ENCODE assay signal across 10 mouse cellular contexts in the genomic region with DNA sequence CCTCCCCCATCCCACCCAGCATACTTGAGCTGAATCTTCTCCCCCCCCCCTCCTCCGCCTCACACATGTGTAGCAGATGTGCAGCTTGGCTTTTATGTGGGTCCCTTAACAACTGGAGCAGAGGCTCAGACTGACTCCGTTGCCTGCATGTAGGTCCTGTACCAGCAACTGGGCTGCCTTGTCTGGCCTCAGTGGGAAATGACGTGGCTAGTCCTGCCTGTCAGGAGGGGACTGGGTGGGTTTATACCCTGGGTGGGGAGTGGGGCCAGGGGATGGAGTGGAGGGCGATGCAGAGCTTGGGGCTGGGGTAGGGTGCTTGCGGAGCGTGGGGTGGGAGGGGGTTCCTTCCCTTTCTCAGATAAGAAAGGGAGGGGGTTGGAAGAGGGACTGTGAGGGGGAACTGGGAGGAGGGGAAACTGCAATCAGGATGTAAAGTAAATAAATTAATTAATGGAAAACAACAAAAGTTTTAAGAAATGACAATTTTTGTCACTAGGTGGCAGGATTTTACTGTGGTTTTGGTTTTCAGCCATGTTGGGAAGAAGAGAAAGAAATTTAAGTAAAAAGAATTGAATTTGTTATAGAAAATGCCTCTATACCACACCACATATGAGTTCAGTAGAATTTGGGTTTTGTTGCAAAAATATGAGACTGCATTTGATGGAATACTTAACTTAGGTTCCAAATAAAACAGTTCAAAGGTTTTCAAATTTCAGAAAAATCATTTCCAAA.
DNase-seq lines count a peak whose midpoint lies in the region; ATAC-seq and TF ChIP-seq lines count a peak whose summit lies in the region.
"Had no signal": no experiment of that assay in that cellular context is flagged by ENCODE, and none has a peak within 500 bp of the region (broad histone marks: within the 10 kb centered on the region; RNA-seq: fewer than 3 reads in every experiment).

No protein-coding gene starts in this region.

- WGBS in lung, embryonic 14.5 days: 43% methylated on average over 6 of the region's 6 CpGs
- 42% methylated on average over 6 of the region's 6 CpGs for WGBS in embryonic facial prominence, embryonic 12.5 days
- 48% methylated on average over 6 of the region's 6 CpGs for WGBS in limb, embryonic 11.5 days
- WGBS in stomach, postnatal 0 days: 55% methylated on average over 6 of the region's 6 CpGs
- 65% methylated on average over 6 of the region's 6 CpGs for WGBS in lung, adult 2 months

- no peak for TF ChIP-seq EP300 in stomach, postnatal 0 days (optimal IDR thresholded peaks at IDR 0.05)

- no peaks in the 10 kb centered on the region for H3K36me3 ChIP-seq in lung, embryonic 14.5 days (ENCODE audit: insufficient read depth)
- H3K36me3 ChIP-seq in embryonic facial prominence, embryonic 12.5 days: no peaks in the 10 kb centered on the region
- no peaks in the 10 kb centered on the region for H3K36me3 ChIP-seq in limb, embryonic 11.5 days (ENCODE audit: control insufficient read depth, insufficient read depth, low read length)
- H3K36me3 ChIP-seq in stomach, postnatal 0 days (ENCODE audit: control insufficient read depth, insufficient read depth, low read length): no peaks in the 10 kb centered on the region
- H3K36me3 ChIP-seq: lung, embryonic 15.5 days had no signal

- no peak overlapping the region for H3K4me2 ChIP-seq in lung, embryonic 14.5 days
- H3K4me2 ChIP-seq in embryonic facial prominence, embryonic 12.5 days (replicated peaks): no peak overlapping the region
- H3K4me2 ChIP-seq in limb, embryonic 11.5 days (ENCODE audit: low read depth, severe bottlenecking): no peak overlapping the region
- H3K4me2 ChIP-seq in stomach, postnatal 0 days (replicated peaks; ENCODE audit: low read depth): no peak overlapping the region
- H3K4me2 ChIP-seq: lung, embryonic 15.5 days had no signal

- peak; percentile 43 for TF ChIP-seq CTCF in lung, embryonic 14.5 days (IDR thresholded peaks at IDR 0.05; ENCODE audit: low read depth)
- peak; percentile 52 for TF ChIP-seq CTCF in stomach, postnatal 0 days (IDR thresholded peaks at IDR 0.05; ENCODE audit: low read depth)
- TF ChIP-seq CTCF in lung, adult 2 months (IDR thresholded peaks at IDR 0.05; ENCODE audit: insufficient read depth, low read length): no peak

- H3K9me3 ChIP-seq in lung, embryonic 14.5 days (ENCODE audit: low read depth, low read length): no peaks in the 10 kb centered on the region
- no peaks in the 10 kb centered on the region for H3K9me3 ChIP-seq in embryonic facial prominence, embryonic 12.5 days
- H3K9me3 ChIP-seq in limb, embryonic 11.5 days (ENCODE audit: control insufficient read depth, low read length): no peaks in the 10 kb centered on the region
- H3K9me3 ChIP-seq in stomach, postnatal 0 days (ENCODE audit: control insufficient read depth, low read length): no peaks in the 10 kb centered on the region
- H3K9me3 ChIP-seq: lung, embryonic 15.5 days had no signal

- peak; percentile 42; the same call in 1 of the 2 replicates for ATAC-seq in lung, embryonic 14.5 days (ENCODE audit: insufficient read depth)
- peak; percentile 67; the same call in 1 of the 2 replicates for ATAC-seq in embryonic facial prominence, embryonic 12.5 days (ENCODE audit: insufficient number of reproducible peaks, insufficient read depth, low FRiP score, low TSS enrichment)
- peak; percentile 52; the same call in 1 of the 2 replicates for ATAC-seq in limb, embryonic 11.5 days (ENCODE audit: insufficient number of reproducible peaks, low FRiP score, low TSS enrichment, low read depth)
- ATAC-seq in stomach, postnatal 0 days (ENCODE audit: low FRiP score, low TSS enrichment): no peak; the same call in 1 of the 2 replicates

- no peaks in the 10 kb centered on the region for H3K4me1 ChIP-seq in lung, embryonic 14.5 days (ENCODE audit: insufficient read depth)
- no peaks in the 10 kb centered on the region for H3K4me1 ChIP-seq in embryonic facial prominence, embryonic 12.5 days
- H3K4me1 ChIP-seq in limb, embryonic 11.5 days (ENCODE audit: control insufficient read depth, insufficient read depth, low read length): no peaks in the 10 kb centered on the region
- no peaks in the 10 kb centered on the region for H3K4me1 ChIP-seq in stomach, postnatal 0 days (replicated peaks; ENCODE audit: control insufficient read depth, insufficient read depth)
- H3K4me1 ChIP-seq in lung, adult 2 months (ENCODE audit: control insufficient read depth, insufficient read depth, low read length): no peaks in the 10 kb centered on the region; the same call in 1 of the 2 replicates
- H3K4me1 ChIP-seq: lung, embryonic 15.5 days had no signal

- no peak overlapping the region for H3K4me3 ChIP-seq in lung, embryonic 14.5 days (ENCODE audit: low read depth, low read length)
- H3K4me3 ChIP-seq in embryonic facial prominence, embryonic 12.5 days: no peak overlapping the region
- H3K4me3 ChIP-seq in limb, embryonic 11.5 days (ENCODE audit: low read depth, low read length): no peak overlapping the region
- H3K4me3 ChIP-seq in stomach, postnatal 0 days (ENCODE audit: low read depth, low read length): no peak overlapping the region
- no peak overlapping the region for H3K4me3 ChIP-seq in lung, adult 2 months (replicated peaks; ENCODE audit: extremely low read depth, low read depth, low read length)
- H3K4me3 ChIP-seq: lung, embryonic 15.5 days had no signal

- H3K9ac ChIP-seq in lung, embryonic 14.5 days: no peak overlapping the region
- H3K9ac ChIP-seq in embryonic facial prominence, embryonic 12.5 days: no peak overlapping the region
- no peak overlapping the region for H3K9ac ChIP-seq in limb, embryonic 11.5 days (ENCODE audit: low read length)
- no peak overlapping the region for H3K9ac ChIP-seq in stomach, postnatal 0 days (ENCODE audit: low read length)
- H3K9ac ChIP-seq: lung, embryonic 15.5 days had no signal

- H3K27ac ChIP-seq in lung, embryonic 14.5 days (ENCODE audit: low read depth): no peak overlapping the region
- H3K27ac ChIP-seq in embryonic facial prominence, embryonic 12.5 days: no peak overlapping the region
- no peak overlapping the region for H3K27ac ChIP-seq in limb, embryonic 11.5 days (replicated peaks; ENCODE audit: low read depth, low read length)
- no peak overlapping the region for H3K27ac ChIP-seq in stomach, postnatal 0 days (replicated peaks)
- H3K27ac ChIP-seq: lung, embryonic 15.5 days had no signal

- H3K27me3 ChIP-seq in lung, embryonic 14.5 days (ENCODE audit: insufficient read depth, low read length): no peaks in the 10 kb centered on the region
- no peaks in the 10 kb centered on the region for H3K27me3 ChIP-seq in embryonic facial prominence, embryonic 12.5 days
- H3K27me3 ChIP-seq in limb, embryonic 11.5 days (ENCODE audit: control insufficient read depth, insufficient read depth, low read length): no peaks in the 10 kb centered on the region
- no peaks in the 10 kb centered on the region for H3K27me3 ChIP-seq in stomach, postnatal 0 days (ENCODE audit: control insufficient read depth, insufficient read depth, low read length)
- H3K27me3 ChIP-seq: lung, embryonic 15.5 days had no signal

- TF ChIP-seq POLR2A in lung, adult 2 months (IDR thresholded peaks at IDR 0.05; ENCODE audit: borderline replicate concordance, extremely low read depth, low read depth, low read length): no peak

- DNase-seq in lung, embryonic 14.5 days: peak; percentile 71
- DNase-seq in lung, postnatal 25 days (ENCODE audit: low spot score): no peak
- peak; percentile 23 for DNase-seq in limb, embryonic 11.5 days (ENCODE audit: low spot score)
- DNase-seq in stomach, postnatal 0 days (ENCODE audit: low spot score): no peak
- DNase-seq in lung, adult 2 months: no peak
- no peak for DNase-seq in left cerebral cortex, adult 9 months (ENCODE audit: low spot score in 2 of 2)
- DNase-seq: adrenal gland, adult 8-10 months; kidney, postnatal 10 days had no signal

Comparison
In these comparisons a context has a peak if more than half of its experiments do, and no peak if none do; other contexts are left out.
1. DNase-seq: peak in lung, embryonic 14.5 days (single experiment) and limb, embryonic 11.5 days (single experiment); none in lung, postnatal 25 days (single experiment), stomach, postnatal 0 days (single experiment), lung, adult 2 months (single experiment) and left cerebral cortex, adult 9 months (0 of 2).